Mouse (Mus musculus) retina, postnatal 1 day (tissue): ENCODE data around the gene Habp2.
A peak's percentile ranks its signal among the peaks of the same experiment; 100 is the strongest.

ENCODE experiments used
- DNase-seq: peaks from one replicate; pipeline ENCODE4 v3.0.0-alpha.2; 2012

Habp2 gene

GRCm38 (mm10) chr19:56286866-56287265 is at the start of gene Habp2:
Gene Habp2, plus strand, starts transcription at chr19:56287137.
- DNase-seq, result no peak

- DNase-seq, result no peak
Observed at GRCm38 (mm10) chr19:56238501-56238900, 48.4 kb upstream of the Habp2 start.

DNA sequence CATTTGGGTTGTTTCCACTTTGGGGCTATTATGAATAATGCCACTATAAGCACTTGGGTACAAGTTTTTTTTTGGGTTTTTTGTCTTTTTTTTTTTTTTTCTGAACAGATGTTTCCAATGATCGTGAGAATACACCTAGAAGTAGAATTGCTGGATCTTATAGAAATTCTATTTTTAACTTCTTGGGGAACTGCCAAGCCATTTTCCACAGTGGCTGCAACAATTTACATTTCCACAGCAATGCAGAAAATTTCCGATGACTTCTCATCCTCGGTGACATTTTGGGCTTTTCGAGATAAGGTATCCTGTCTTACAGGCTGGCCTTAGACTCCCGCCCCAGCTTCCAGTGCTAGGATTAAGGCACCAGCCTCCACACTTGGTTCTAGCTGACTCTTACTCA is 41.7 kb upstream of the Habp2 start:
- DNase-seq, result no peak

GRCm38 (mm10) chr19:56252815-56253214 is 34.1 kb upstream of the Habp2 start:
- DNase-seq, result no peak

GRCm38 (mm10) chr19:56253271-56253670 is 33.7 kb upstream of the Habp2 start:
- no peak for DNase-seq

DNA sequence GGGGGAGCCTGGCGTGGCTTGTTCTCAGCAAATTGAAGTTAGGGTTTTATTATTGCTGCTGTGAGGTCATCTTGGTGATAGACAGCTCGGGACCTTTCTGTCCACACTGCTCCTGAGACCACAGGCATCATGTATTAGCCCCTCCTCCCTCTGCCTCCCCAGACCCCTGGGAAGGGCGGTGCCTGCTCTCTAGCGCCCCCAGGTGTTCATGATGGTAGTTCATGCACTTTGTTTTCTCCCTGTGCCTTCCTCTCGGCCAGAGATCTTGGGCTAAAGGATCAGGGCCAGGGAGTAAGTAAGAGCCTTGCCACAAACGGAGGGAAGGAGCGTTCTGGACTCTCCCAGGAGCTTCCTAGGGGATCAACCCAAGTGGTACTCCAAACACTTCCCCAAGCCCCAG is 32.2 kb upstream of the Habp2 start:
- DNase-seq, result peak; percentile 55

DNA sequence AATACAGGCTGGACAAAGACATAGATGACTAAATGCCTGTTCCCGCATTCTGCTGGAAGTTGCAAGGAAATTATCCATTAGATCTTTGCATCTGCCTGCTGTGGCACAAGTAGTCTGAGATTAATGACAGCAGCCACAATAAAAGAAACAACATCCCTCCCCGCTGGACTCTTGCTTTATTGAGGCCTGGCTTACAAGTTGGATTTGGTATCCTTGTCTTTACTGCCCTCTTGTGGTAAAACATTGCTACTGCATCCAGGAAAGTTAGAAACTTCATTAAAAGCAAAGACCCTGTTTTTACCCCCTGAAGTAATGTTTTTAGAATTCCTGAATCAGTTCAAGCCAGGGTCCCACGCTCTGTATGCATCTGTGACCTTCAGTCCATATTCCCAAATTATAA is 31.4 kb upstream of the Habp2 start:
- peak; percentile 77 for DNase-seq

DNA sequence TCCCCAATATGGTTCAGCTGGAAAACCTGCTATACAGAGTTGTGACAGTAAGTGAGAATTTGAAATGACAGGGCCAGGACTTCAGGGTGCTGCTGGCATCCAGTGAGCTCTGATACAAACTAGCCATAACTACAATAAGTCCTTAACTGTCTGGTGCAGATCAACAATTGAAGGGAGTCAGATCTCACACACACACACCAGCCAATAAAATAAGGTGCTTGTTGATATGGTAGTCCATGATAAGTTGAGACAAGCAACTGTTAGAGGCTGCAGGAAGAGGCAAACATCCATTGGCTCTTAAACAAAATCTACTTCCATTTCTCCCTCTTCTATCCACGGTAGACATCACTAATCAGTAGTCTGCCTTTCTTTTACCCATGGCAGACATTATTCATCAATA is 30.7 kb upstream of the Habp2 start:
- DNase-seq, result no peak

DNA sequence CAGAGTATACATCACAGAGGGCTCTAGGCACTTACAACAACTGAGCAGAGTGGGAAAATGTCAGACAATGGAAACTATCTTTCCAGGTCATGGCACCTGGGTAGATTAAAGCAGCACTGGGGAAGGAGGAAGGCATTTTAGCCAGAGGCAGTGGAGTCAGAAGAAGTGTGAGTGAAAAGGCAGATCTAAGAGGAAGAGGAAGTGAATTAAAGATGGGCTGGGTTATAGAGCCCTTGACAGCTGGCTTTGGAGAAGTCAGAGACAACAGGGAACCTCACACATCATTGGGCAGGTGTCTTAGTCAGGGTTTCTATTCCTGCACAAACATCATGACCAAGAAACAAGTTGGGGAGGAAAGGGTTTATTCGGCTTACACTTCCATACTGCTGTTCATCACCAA is 30.2 kb upstream of the Habp2 start:
- DNase-seq, result no peak

- no peak for DNase-seq
Observed at GRCm38 (mm10) chr19:56263696-56264095, 23.2 kb upstream of the Habp2 start.

GRCm38 (mm10) chr19:56264175-56264574 is 22.8 kb upstream of the Habp2 start:
- no peak for DNase-seq

DNA sequence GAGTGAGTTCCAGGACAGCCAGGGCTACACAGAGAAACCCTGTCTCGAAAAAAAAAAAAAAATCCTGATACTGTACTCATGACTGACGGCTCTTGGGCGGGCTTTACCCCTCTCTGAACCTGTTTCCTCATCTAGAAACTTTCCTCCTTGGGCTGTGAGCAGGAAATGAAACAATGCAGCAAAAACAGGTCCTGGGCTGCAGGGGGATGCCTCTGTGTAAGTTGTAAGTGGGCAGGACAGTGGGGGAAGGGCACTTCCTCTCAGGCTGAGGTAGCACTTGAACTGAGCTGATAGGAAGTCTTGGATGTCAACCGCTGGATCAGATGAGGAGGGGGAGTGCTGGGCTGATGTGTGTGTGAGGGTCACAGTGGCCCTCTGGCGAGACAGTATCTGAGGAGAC is 21.8 kb upstream of the Habp2 start:
- no peak for DNase-seq

DNA sequence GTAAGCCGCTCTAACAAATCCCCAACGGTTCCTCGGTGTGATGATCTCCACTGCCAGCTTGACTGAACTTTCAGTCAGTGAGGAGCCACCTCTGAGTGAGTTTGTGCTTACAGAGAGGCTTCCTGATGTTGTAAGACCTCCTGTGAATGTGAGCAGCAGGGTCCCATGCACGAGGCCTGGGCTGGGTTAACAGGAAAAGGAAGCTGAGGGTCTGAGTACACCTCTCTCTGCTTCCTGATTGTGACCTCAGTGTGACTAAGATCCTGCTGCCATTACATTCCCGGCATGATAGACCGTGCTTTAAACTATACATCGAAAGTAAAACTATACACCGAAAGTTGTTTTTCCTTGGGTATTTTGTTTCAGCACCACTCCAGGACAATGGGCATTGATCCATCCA is 14.9 kb upstream of the Habp2 start:
- no peak for DNase-seq

DNA sequence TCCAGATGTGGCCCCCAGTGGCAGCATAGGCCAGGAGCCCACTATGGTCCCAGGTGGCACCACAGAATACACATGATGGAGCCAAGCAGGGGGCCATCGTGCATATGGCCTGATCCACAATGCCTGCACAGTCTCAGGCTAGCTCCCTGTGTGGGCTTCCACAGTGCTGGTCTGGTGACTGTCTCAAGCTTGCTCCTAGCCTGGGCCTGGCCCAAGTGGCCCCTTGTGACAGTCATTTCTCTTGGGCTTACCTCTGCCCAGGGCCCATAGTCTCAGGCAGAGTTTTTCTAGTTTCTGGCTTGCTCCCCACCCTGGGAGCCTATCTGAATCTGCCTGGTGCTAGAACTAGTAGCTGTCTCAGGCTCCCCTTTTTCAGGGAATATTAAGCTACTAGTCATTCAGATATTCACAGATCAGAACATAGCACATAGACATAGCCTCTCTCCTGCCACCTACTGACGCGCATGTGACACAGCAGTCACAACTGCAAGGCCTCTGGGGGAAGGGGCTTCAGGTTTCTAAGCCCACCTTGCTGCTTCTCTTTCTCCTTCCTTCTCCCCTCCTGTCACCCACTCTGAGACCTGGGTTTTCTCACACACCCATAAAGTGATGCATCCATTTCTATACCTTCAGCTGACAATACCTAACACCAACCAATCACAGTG is 9.7 kb upstream of the Habp2 start:
- no peak for DNase-seq

DNA sequence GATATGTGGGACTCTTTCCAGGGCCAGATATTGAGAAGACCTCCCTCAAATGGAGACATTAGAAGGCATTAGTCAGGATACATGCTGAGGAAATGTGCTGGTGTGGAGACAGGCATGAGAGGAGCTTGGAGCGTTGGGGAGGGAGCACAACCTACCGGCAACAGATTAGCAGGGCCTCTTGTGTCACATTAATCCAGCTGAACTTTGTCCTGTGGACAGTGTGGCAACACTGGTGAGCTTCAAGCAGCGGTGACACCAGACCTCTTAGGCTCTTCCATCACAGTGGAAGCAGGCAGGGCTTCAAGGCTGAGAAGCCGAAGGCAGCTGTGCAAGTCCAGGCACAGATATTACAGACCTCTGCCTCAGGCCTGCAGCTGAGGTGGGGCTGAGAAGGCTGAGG is 9.0 kb upstream of the Habp2 start:
- no peak for DNase-seq

- peak; percentile 29 for DNase-seq
Observed at GRCm38 (mm10) chr19:56278366-56278765, 8.6 kb upstream of the Habp2 start.

DNA sequence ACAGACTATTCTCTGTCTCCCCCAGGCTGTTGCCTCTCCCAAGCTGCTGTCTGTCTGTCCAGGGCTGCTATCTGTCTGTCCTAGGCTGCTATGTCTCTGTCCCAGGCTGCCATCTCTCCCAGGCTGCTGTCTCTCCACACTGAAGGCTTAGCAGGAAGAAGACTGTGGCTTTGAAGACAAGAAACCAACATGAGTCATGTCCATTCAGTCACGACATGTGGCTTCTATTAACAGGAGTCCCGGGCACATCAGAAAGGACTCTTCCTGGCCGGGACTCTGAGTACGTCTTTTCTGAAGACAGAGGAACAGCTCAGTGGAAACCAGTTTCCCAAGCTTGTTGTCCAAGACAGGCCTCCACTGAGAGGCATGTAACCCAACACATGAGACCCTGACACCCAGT is 1.7 kb upstream of the Habp2 start:
- no peak for DNase-seq

GRCm38 (mm10) chr19:56287580-56288367 is 837 bp downstream of the Habp2 start:
- DNase-seq, result no peak

DNA sequence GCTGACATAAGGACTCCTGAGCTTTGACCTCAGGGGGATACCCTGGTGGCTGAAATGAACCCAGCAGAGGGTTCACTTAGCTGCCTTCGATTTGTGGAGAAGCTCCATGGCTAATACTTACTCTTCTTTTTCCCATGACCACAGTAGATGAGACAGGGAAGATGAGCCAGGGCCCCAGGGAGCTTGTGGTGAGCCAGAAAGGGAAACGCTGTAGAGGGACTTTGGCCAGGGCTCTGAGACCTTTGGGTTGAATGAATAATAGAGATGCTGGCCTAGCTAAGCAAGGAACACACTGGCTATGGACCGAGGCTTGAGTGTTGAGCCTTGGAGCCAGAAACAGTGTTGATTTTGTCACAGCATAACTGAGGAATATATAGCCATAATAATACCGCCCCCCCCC is 1.5 kb downstream of the Habp2 start:
- DNase-seq, result peak; percentile 30

GRCm38 (mm10) chr19:56289642-56290041 is 2.7 kb downstream of the Habp2 start:
- DNase-seq, result no peak

DNA sequence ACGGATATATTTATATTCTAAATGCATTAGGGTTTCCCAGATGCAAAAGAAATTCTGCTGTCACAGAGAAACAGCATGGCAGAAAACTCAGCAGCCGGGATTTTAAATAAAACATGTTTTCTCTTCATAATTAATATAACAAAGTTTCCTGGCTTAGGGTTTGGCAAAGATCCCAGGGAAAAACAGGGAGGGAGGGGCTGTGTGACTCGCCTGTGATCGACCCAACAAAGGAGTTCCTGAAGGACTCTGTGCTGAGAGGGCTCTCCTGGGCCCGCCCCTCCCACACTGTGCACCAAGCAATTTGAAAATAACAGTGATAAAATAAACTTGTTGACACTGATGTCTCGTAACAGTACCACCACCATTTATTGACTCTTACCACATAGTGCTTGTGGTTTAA is 5.0 kb downstream of the Habp2 start:
- DNase-seq, result peak; percentile 49

DNA sequence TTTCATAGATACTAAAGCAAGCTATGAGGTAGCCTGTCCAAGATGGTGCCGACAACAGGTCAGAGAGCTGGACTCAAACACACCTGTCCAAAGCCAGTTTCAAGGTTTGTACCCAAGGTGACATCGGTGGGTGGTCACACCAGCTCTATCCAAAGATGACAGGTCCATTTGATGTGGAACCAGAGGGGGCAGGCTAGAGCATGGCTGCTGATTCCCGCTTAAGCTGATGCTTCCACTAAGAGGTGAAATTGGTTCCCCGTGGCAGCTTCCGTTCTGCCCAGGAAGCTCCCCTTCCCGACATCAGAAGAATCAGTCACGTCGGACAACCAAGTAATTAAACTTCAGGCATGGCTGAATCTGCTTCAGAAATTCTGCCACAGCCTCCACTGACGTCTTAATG is 5.4 kb downstream of the Habp2 start:
- DNase-seq, result peak; percentile 47

DNA sequence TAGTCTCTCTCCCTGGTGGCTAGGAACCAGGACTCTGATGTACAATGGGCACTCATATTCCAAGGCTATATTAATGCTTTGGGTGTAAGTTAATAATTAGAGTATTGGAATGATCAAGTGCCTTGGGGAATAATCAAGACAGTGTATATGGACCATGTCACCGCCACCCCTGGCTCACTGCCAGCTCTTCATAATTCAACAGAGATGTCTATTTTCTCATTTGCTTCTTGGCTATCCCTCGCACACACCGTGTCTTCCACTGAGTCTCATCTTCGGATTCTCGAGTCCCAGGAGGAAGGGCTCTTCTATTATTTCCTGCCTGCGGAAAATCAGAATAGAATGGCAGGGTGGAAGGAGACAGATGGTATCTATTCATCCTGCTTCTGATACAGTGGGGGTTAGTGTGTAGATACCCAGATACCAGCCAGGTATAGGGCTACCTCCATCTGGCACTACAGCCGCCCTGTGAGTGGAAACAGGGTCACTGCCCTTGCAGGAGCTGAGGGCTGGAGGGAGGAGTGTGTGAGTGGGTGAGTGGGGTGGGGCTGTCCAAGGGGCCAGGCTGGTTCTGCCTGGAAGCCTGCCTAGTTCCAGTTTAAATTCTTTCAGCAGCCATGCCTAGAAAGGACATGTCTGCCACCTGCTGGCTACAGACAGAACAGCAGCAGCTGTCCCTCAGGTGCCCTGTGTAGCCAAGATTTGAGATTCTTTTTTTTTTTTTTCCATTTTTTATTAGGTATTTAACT is 7.9 kb downstream of the Habp2 start:
- DNase-seq, result peak; percentile 85

GRCm38 (mm10) chr19:56296668-56297067 is 9.7 kb downstream of the Habp2 start:
- DNase-seq, result no peak
